Mouse (Mus musculus): ENCODE data around the gene Dkk2. TPM values are rescaled to one million over a fixed set of nuclear protein-coding genes. Genes with fewer than 3 reads are reported as not detected.

Gene Dkk2
- polyA plus RNA-seq, 1 experiment from 2014 or later, result 10.0 TPM

- H3K36me3 ChIP-seq (ENCODE audit: control insufficient read depth, insufficient read depth, low read length), result no peaks in the 10 kb centered on the region
- H3K9me3 ChIP-seq (replicated peaks; ENCODE audit: control insufficient read depth, low read length), result no peaks in the 10 kb centered on the region
- no peaks in the 10 kb centered on the region for H3K4me1 ChIP-seq (ENCODE audit: control insufficient read depth, insufficient read depth, low read length)
- no peak overlapping the region for H3K9ac ChIP-seq (ENCODE audit: low read length)
- H3K4me3 ChIP-seq (replicated peaks; ENCODE audit: low read length), result no peak overlapping the region
- 30% methylated on average over 11 of the region's 11 CpGs for WGBS
- no peaks in the 10 kb centered on the region for H3K27me3 ChIP-seq (ENCODE audit: control insufficient read depth, insufficient read depth, low read length)
- no peak for ATAC-seq (ENCODE audit: insufficient read depth, low FRiP score)
- H3K4me2 ChIP-seq (ENCODE audit: low read depth, low read length), result no peak overlapping the region
- no peak overlapping the region for H3K27ac ChIP-seq (ENCODE audit: low read length)
Measured at GRCm38 (mm10) chr3:132207469-132207868, 122.4 kb downstream of the Dkk2 start.

GRCm38 (mm10) chr3:132211260-132211659 is 126.2 kb downstream of the Dkk2 start:
- Histone ChIP-seq H3K36me3 (ENCODE audit: control insufficient read depth, insufficient read depth, low read length) (no peaks in the 10 kb centered on the region), H3K9ac (ENCODE audit: low read length) (no peak overlapping the region), H3K4me2 (ENCODE audit: low read depth, low read length) (no peak overlapping the region), H3K27ac (ENCODE audit: low read length) (no peak overlapping the region), H3K4me1 (ENCODE audit: control insufficient read depth, insufficient read depth, low read length) (no peaks in the 10 kb centered on the region), H3K9me3 (replicated peaks; ENCODE audit: control insufficient read depth, low read length) (no peaks in the 10 kb centered on the region), H3K27me3 (ENCODE audit: control insufficient read depth, insufficient read depth, low read length) (no peaks in the 10 kb centered on the region), H3K4me3 (replicated peaks; ENCODE audit: low read length) (no peak overlapping the region)
- WGBS, result 49% methylated on average over 5 of the region's 5 CpGs
- ATAC-seq (ENCODE audit: insufficient read depth, low FRiP score), result peak; percentile 29; the same call in 1 of the 2 replicates

- Histone ChIP-seq H3K4me3 (replicated peaks; ENCODE audit: low read length) (no peak overlapping the region), H3K36me3 (ENCODE audit: control insufficient read depth, insufficient read depth, low read length) (no peaks in the 10 kb centered on the region), H3K27ac (ENCODE audit: low read length) (no peak overlapping the region), H3K9ac (ENCODE audit: low read length) (no peak overlapping the region), H3K27me3 (ENCODE audit: control insufficient read depth, insufficient read depth, low read length) (no peaks in the 10 kb centered on the region), H3K4me2 (ENCODE audit: low read depth, low read length) (no peak overlapping the region), H3K4me1 (ENCODE audit: control insufficient read depth, insufficient read depth, low read length) (no peaks in the 10 kb centered on the region), H3K9me3 (replicated peaks; ENCODE audit: control insufficient read depth, low read length) (no peaks in the 10 kb centered on the region)
- no peak for ATAC-seq (ENCODE audit: insufficient read depth, low FRiP score)
- 62% methylated on average over 7 of the region's 7 CpGs for WGBS
Measured at GRCm38 (mm10) chr3:132219977-132220487, 134.9 kb downstream of the Dkk2 start.

GRCm38 (mm10) chr3:132227622-132228021 is 142.5 kb downstream of the Dkk2 start:
- ATAC-seq (ENCODE audit: insufficient read depth, low FRiP score), result no peak
- H3K27ac ChIP-seq (ENCODE audit: low read length), result no peak overlapping the region
- 60% methylated on average over 1 of the region's 1 CpGs for WGBS
- H3K27me3 ChIP-seq (ENCODE audit: control insufficient read depth, insufficient read depth, low read length), result no peaks in the 10 kb centered on the region
- no peaks in the 10 kb centered on the region for H3K9me3 ChIP-seq (replicated peaks; ENCODE audit: control insufficient read depth, low read length)
- no peaks in the 10 kb centered on the region for H3K36me3 ChIP-seq (ENCODE audit: control insufficient read depth, insufficient read depth, low read length)
- H3K9ac ChIP-seq (ENCODE audit: low read length), result no peak overlapping the region
- no peak overlapping the region for H3K4me2 ChIP-seq (ENCODE audit: low read depth, low read length)
- H3K4me3 ChIP-seq (replicated peaks; ENCODE audit: low read length), result no peak overlapping the region
- no peaks in the 10 kb centered on the region for H3K4me1 ChIP-seq (ENCODE audit: control insufficient read depth, insufficient read depth, low read length)

Measured in stomach, embryonic 16.5 days (tissue).